Mouse (Mus musculus): ENCODE measurements around the gene Pomt2. TPM values are rescaled to one million over a fixed set of nuclear protein-coding genes. Genes with fewer than 3 reads are reported as not detected.
A peak's percentile ranks its signal among the peaks of the same experiment; 100 is the strongest.

Gene Pomt2
- total and polyA plus RNA-seq, 2 experiments from 2014 or later = 12.0 to 40.7 TPM

DNA sequence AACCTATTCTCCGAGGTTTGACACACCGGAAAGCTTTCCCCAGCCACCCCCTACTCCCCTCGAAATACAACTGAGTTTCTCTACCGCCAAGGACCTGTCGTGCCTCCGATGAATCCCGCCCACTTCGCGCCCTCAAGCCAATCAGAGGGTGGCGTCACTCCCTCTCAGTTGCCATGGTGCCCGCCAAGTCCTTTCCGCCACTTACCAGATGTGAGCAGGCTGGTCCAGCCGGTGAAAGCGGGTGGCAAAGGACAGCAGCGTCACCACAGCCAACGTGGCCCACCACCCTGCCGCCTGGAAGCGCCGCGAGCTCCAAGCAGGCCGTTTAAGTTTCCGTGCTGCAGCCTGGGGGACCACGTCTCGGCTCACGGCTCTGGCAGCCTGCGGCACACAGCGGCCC, 802 bp downstream of the Pomt2 start, which contains the start of gene Gstz1:
TSS of gene Gstz1 (plus strand) at position 200 of the 400 bp plus-strand sequence.
- WGBS = under 1% methylated on average over 27 of the region's 27 CpGs
- TF ChIP-seq CTCF (IDR thresholded peaks at IDR 0.05; ENCODE audit: low read depth) = peak; percentile 23; the same call in 1 of the 2 replicates
- peak; percentile 91 for ATAC-seq

DNA sequence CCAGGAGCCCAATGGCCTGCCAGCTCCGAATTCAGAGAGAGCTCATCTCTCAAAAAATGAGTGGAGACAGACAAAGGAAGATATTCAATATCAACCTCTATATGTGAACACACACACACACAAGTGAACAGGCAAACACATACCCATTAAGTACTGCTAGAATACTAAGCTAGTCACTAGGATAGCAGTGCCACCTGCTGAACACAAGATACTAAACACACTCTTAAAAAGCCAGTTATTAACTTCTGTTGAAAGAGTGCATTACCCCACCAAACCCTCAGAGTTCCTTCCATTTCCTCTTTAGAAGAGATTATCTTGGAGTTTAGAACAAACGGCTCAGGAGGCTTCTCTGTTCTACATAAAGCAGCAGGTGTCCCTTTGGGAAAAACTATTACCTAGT, 5.6 kb downstream of the Pomt2 start:
- Histone ChIP-seq H3K36me3 (ENCODE audit: insufficient read depth, low read length) (no peaks in the 10 kb centered on the region), H3K27ac (no peak overlapping the region), H3K4me2 (ENCODE audit: low read depth, low read length) (no peak overlapping the region), H3K4me1 (ENCODE audit: insufficient read depth, low read length) (peaks cover 8% of the 10 kb centered on the region; the same call in 1 of the 2 replicates), H3K9ac (replicated peaks; ENCODE audit: low read length) (no peak overlapping the region), H3K27me3 (ENCODE audit: insufficient read depth, low read length) (no peaks in the 10 kb centered on the region), H3K9me3 (ENCODE audit: low read length) (no peaks in the 10 kb centered on the region), H3K4me3 (ENCODE audit: low read length) (no peak overlapping the region)
- DNase-seq (ENCODE audit: low spot score) (no peak), ATAC-seq (no peak)
- 78% methylated on average over 2 of the region's 2 CpGs for WGBS
- TF ChIP-seq CTCF (IDR thresholded peaks at IDR 0.05; ENCODE audit: low read depth) = no peak

More for the DNA sequence above, 802 bp downstream of the Pomt2 start, which contains the start of gene Gstz1:
- peak within 1 kb of the TSS; percentile 63 for H3K4me3 ChIP-seq (ENCODE audit: low read length)
- DNase-seq (ENCODE audit: low spot score) = peak; percentile 93
- H3K4me1 ChIP-seq (ENCODE audit: insufficient read depth, low read length) = peaks cover 13% of the 10 kb centered on the region
- no peaks in the 10 kb centered on the region for H3K27me3 ChIP-seq (ENCODE audit: insufficient read depth, low read length)
- H3K9me3 ChIP-seq (ENCODE audit: low read length) = no peaks in the 10 kb centered on the region
- H3K4me2 ChIP-seq (ENCODE audit: low read depth, low read length) = peak within 1 kb of the TSS; percentile 74
- peak within 1 kb of the TSS; percentile 70 for H3K9ac ChIP-seq (replicated peaks; ENCODE audit: low read length)
- H3K36me3 ChIP-seq (ENCODE audit: insufficient read depth, low read length) = no peaks in the 10 kb centered on the region
- H3K27ac ChIP-seq = peak within 1 kb of the TSS; percentile 90

DNA sequence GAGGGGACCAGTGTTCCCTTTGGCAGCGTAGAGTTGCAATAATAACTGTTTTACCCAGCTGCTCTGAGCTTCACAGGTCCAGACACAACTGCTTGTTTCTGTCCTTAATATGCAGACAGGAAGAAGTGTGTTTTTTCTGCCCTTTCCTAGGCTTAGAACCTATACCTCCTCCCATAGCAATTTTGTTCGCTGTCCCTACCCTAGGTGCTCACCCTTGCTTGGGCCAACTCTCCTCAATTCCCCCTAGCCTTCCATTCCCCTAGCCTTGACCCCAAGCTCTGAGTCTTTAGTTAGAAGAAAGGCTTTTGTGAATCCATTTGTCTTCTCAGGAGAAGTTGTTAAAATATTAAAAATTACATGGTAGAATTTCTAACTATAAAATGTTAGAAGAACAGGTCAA, 9.0 kb downstream of the Pomt2 start:
- WGBS = 67% methylated on average over 1 of the region's 2 CpGs
- Histone ChIP-seq H3K27me3 (ENCODE audit: insufficient read depth, low read length) (no peaks in the 10 kb centered on the region), H3K27ac (no peak overlapping the region), H3K36me3 (ENCODE audit: insufficient read depth, low read length) (peaks cover 4% of the 10 kb centered on the region; the same call in 1 of the 2 replicates), H3K9ac (replicated peaks; ENCODE audit: low read length) (no peak overlapping the region), H3K9me3 (ENCODE audit: low read length) (no peaks in the 10 kb centered on the region), H3K4me1 (ENCODE audit: insufficient read depth, low read length) (no peaks in the 10 kb centered on the region), H3K4me3 (ENCODE audit: low read length) (no peak overlapping the region), H3K4me2 (ENCODE audit: low read depth, low read length) (no peak overlapping the region)
- no peak for ATAC-seq
- no peak for DNase-seq (ENCODE audit: low spot score)
- no peak for TF ChIP-seq CTCF (IDR thresholded peaks at IDR 0.05; ENCODE audit: low read depth)

GRCm38 (mm10) chr12:87138342-87138701, 9.4 kb downstream of the Pomt2 start:
- peak; percentile 3 for DNase-seq (ENCODE audit: low spot score)

DNA sequence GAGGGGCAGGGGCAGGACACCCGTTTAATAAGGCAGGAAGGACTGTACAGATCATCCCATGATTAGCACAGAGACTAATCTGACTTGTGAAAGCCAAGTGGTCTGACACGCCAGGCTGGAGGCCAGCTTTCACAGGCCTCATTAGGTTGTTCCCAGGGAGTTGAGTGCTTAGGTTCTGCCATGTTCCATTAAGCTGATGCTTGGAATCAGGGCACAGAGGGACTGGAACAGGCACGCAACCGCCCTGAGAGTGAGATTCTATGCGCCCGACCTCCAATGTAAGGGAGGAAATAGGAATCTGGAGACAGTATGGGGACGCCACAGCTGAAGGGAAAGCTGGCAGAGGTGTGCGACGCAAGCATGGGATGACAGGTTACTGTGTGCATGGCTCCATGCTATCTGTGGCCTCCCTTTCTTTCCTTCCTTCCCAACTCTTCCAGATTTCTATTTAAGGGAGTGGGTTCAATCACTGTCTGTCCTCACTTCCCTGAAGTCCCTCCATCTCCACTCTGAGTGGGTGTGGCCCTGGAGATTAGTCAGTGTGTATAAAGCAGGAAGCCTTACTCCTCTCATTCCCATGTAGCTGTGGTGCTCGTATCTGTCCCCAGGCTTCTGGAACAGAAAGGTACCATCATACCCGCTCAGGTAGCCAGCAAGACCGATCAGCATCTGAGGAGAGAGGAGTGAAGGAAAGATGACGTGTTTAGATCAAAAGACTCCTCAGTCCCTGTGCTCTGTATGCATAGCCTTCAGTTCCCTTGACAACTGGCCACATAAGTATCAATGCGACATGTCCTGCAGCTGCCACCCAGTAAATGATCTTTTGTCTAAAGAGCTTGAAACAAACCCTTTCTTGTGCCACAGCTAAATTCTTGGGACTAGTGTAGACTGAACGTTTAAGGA, 10.1 kb downstream of the Pomt2 start:
- Histone ChIP-seq H3K36me3 (ENCODE audit: insufficient read depth, low read length) (peaks cover 14% of the 10 kb centered on the region; the same call in 1 of the 2 replicates), H3K4me2 (ENCODE audit: low read depth, low read length) (no peak overlapping the region), H3K4me3 (ENCODE audit: low read length) (no peak overlapping the region), H3K27ac (peak overlapping the region; percentile 41), H3K4me1 (ENCODE audit: insufficient read depth, low read length) (no peaks in the 10 kb centered on the region), H3K27me3 (ENCODE audit: insufficient read depth, low read length) (no peaks in the 10 kb centered on the region), H3K9me3 (ENCODE audit: low read length) (no peaks in the 10 kb centered on the region), H3K9ac (replicated peaks; ENCODE audit: low read length) (no peak overlapping the region)
- WGBS = 49% methylated on average over 15 of the region's 15 CpGs
- DNase-seq (ENCODE audit: low spot score) (peak; percentile 49), ATAC-seq (peak; percentile 85)
- no peak for TF ChIP-seq CTCF (IDR thresholded peaks at IDR 0.05; ENCODE audit: low read depth)

More at GRCm38 (mm10) chr12:87138342-87138701, 9.4 kb downstream of the Pomt2 start:
- Histone ChIP-seq H3K27me3 (ENCODE audit: insufficient read depth, low read length) (no peaks in the 10 kb centered on the region), H3K9me3 (ENCODE audit: low read length) (no peaks in the 10 kb centered on the region), H3K4me3 (ENCODE audit: low read length) (no peak overlapping the region), H3K4me1 (ENCODE audit: insufficient read depth, low read length) (no peaks in the 10 kb centered on the region), H3K27ac (peak overlapping the region; percentile 41; the same call in 1 of the 2 replicates), H3K36me3 (ENCODE audit: insufficient read depth, low read length) (peaks cover 8% of the 10 kb centered on the region; the same call in 1 of the 2 replicates), H3K9ac (replicated peaks; ENCODE audit: low read length) (no peak overlapping the region), H3K4me2 (ENCODE audit: low read depth, low read length) (no peak overlapping the region)
- no peak for TF ChIP-seq CTCF (IDR thresholded peaks at IDR 0.05; ENCODE audit: low read depth)
- ATAC-seq = peak; percentile 54; the same call in 1 of the 2 replicates
- WGBS = 26% methylated on average over 2 of the region's 2 CpGs

GRCm38 (mm10) chr12:87132784-87133183, 15.0 kb downstream of the Pomt2 start:
- H3K27ac ChIP-seq = no peak overlapping the region
- no peak overlapping the region for H3K9ac ChIP-seq (replicated peaks; ENCODE audit: low read length)
- H3K36me3 ChIP-seq (ENCODE audit: insufficient read depth, low read length) = peaks cover 32% of the 10 kb centered on the region
- H3K4me1 ChIP-seq (ENCODE audit: insufficient read depth, low read length) = no peaks in the 10 kb centered on the region
- no peak for TF ChIP-seq CTCF (IDR thresholded peaks at IDR 0.05; ENCODE audit: low read depth)
- WGBS = 91% methylated on average over 9 of the region's 9 CpGs
- no peaks in the 10 kb centered on the region for H3K9me3 ChIP-seq (ENCODE audit: low read length)
- DNase-seq (ENCODE audit: low spot score) (no peak), ATAC-seq (no peak)
- H3K27me3 ChIP-seq (ENCODE audit: insufficient read depth, low read length) = no peaks in the 10 kb centered on the region
- H3K4me3 ChIP-seq (ENCODE audit: low read length) = no peak overlapping the region
- H3K4me2 ChIP-seq (ENCODE audit: low read depth, low read length) = no peak overlapping the region
